Mouse (Mus musculus): ENCODE measurements around the gene Fto.

- TF ChIP-seq CTCF (IDR thresholded peaks at IDR 0.05; ENCODE audit: low read depth) (no peak), EP300 (IDR thresholded peaks at IDR 0.05; ENCODE audit: low read depth) (no peak)
Measured at GRCm38 (mm10) chr8:91640471-91640870, 327.1 kb downstream of the Fto start.

Measured in liver, embryonic 14.5 days (tissue).